Mouse (Mus musculus): ENCODE measurements around the gene 1600002K03Rik.
A peak's percentile ranks its signal among the peaks of the same experiment; 100 is the strongest.
"Not testable (repeated sequence)": the region's sequence is repeated elsewhere in the genome, so short reads cannot be mapped to it uniquely, and the experiment has no call there.

The 1600002K03Rik gene

GRCm38 (mm10) chr10:80154384-80154783, 18.4 kb upstream of the 1600002K03Rik start:
- no peak for DNase-seq (ENCODE audit: inconsistent ontology term)

- DNase-seq (ENCODE audit: inconsistent ontology term) = no peak
Observed at GRCm38 (mm10) chr10:80155277-80155676, 17.5 kb upstream of the 1600002K03Rik start.

DNA sequence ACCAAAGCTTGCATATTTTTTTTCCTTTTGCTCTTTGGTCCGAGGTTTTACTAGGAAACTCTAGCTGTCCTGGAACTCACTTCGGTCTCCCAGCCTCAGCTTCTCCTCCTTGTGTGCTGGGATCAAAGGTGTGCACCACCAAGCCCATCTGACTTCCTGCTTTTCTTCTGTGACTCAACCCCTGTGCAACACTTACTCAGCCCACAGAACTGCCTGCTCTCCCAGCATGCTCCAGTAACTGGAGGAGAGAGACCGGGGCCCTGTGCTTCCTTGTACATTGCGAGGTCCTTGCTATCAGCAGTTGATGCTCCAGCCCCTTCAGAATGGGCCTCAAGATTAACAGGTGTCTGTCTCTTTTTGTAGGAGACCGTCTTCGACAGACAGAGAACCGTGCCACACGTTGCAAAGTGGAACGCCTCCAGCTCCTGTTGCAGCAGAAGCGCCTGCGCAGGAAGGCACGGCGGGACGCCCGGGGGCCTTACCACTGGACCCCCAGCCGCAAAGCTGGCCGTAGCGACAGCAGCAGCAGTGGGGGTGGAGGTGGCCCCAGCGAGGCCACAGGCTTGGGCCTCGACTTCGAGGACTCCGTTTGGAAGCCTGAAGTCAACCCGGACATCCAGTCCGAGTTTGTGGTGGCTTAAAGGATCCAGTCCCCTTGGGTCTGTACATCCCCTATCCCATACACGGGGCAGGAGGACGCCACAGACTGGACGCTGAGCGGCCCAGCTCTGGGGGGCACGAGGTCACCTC, 16.6 kb upstream of the 1600002K03Rik start:
- no peak for DNase-seq (ENCODE audit: inconsistent ontology term)

DNA sequence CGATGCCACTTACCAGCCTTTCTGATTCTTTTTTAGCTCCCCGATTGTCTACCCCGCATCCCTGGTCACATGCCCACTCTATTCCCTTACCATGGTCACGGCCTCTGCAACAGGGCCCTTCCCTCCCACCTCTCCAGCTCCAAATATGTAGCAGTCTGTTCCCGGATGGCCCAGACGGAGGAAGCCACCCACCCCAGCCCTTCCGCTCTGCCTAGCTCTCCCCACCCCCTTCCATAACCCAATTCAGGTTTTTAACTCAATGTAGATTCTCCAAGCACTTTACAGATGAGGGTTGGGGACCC, 16.0 kb upstream of the 1600002K03Rik start:
- no peak for DNase-seq (ENCODE audit: inconsistent ontology term)

DNA sequence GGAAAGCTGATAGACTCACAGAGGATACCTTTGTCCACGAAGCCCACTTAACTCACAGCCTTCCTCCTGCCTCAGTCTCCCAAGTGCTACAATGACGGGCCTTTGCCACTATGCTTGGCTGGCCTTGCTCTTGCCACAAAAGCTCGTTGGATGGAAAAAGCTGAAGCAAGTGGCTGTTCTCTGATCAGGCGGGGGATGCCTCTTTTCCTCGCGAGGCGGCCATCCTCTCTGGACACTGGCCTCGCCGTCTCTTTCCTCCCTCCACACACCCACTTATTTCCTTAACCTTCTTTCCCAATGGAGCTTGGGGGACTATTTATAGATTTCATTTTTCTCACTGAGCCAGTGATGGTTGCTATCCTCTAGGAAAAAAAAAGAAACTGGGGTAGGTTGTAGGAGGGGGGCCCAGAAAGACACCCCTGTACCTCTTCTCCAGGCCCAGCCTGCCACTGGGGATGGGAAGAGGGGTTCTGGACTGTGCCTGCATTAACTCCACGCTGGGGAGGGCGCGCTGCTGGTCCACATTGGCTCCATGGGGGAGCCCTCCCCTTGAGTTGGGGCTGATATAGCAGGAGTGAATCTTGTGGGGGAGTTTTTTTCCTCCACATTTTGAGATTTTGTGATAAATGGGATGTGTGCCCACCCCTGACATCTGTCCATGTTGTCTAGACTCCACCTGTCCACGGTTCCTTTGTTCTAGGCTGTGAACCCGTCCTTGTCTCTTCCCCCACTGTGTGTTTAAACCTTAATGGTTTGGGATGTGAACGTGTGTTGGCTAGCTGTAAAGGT, 15.4 kb upstream of the 1600002K03Rik start:
- DNase-seq (ENCODE audit: inconsistent ontology term) = no peak

DNA sequence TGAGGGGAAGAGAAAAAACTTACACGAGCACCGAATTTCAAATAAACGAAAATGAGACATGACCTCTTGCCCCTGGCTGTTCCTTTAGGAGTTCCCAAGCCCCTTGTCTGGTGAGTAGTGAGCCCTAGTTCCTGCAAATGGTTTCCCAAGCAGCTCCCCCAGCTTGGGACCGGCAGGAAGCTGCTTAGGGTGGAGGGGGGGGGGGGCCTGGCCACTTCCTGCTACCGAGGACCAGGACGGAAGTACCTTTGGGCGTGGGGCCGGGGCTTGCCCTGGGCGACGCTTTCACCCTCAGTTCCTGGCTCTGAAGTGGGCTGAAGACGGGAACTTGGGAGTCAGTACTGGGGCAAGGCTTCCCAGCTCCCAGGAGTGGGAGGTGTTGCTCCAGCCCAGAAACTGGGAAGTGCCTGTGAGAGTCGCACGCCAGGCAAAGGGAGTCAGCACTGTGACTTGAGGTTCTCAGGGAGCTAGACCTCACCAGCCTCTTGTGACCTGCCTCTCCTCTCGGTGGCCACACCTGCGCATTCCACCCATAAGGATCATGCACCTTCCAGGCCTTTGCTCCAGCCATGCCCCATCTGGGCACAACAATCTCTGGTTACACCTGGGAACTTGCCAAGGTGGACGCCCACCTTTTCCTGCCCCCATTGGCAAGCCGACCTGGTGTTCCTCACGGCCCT, 14.3 kb upstream of the 1600002K03Rik start:
- DNase-seq (ENCODE audit: inconsistent ontology term) = peak; percentile 69

DNA sequence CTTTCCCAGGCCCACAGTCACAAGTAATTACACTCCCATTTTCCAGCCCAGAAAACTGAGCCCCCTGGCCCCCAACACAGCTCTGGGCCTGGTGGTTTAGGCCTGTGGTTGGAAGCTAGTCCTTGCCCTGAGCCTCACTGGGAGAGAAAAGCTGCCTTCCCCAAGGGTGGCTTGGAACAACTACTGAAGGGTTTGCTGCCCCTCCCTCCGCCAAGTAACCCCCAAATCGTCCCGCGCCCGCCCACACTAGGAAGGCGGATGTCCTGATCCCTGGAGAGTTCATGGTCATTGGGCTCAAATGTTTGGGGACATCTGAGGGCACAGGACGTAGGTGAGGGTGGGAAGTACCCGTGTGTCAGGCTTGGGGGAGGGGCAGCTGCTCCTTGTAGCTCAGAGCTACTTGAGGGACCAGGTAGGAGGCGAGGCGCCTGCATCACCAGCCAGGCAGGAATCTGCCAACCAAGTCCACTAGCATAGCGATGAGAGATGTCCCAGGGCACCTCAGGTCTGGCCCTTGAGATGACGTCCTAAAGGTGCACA, 13.7 kb upstream of the 1600002K03Rik start:
- no peak for DNase-seq (ENCODE audit: inconsistent ontology term)

GRCm38 (mm10) chr10:80159561-80160454, 12.9 kb upstream of the 1600002K03Rik start:
- peak; percentile 100 for DNase-seq (ENCODE audit: inconsistent ontology term)

- peak; percentile 98 for DNase-seq (ENCODE audit: inconsistent ontology term)
Observed at GRCm38 (mm10) chr10:80160455-80161371, 12.0 kb upstream of the 1600002K03Rik start.

DNA sequence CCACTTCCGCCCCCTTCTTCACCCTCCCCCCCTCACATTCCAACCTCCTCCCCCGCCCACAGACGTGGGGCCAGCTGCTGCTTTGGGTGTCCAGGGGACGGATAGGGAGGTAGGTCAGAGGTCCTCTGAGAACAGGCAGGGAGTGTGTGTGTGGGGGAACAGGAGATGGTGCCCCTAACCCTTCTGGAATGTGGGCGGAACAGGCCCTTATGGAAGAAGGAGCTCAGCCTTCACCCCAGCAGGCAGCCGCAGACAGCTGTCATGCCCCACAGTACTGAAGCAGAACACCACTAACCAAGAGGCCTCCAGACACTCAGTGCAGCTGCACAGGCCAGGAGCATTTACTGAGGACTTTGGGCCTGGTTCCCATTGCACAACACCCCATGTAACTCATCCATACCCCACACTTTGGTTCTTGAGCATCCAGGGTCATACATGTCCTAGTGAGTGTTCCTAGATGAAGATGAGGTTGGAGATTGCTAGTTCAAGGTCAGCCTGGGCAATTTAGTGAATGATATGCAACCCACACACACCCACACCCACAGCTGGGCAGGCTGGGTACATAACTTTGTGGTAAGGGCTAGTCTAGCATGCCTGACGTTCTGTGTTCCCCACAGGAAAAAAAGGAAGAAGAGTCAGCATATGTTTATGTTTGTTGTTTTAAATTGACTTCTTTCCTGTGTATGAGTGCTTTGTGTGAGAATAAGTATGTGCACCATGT, 11.1 kb upstream of the 1600002K03Rik start:
- DNase-seq (ENCODE audit: inconsistent ontology term) = peak; percentile 85

DNA sequence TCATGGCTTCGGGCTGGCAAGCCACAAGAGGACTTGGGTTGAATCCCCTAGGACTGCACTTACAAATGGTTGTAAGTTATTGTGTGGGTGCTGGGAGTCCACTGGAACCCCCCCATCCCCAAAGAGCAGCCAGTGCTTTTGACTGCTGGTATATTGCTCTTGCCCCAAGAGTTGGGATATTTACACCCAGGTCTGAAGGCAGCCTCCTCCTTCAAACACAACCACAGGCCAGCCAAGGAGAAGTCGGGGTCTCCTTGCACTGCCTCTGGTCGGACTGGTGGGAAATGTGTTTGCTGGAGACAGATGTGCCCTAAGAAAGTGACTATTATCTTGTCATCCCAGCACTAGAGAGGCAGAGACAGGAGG, 10.5 kb upstream of the 1600002K03Rik start:
- DNase-seq (ENCODE audit: inconsistent ontology term) = no peak

GRCm38 (mm10) chr10:80162716-80163299, 9.9 kb upstream of the 1600002K03Rik start:
- no peak for DNase-seq (ENCODE audit: inconsistent ontology term)

DNA sequence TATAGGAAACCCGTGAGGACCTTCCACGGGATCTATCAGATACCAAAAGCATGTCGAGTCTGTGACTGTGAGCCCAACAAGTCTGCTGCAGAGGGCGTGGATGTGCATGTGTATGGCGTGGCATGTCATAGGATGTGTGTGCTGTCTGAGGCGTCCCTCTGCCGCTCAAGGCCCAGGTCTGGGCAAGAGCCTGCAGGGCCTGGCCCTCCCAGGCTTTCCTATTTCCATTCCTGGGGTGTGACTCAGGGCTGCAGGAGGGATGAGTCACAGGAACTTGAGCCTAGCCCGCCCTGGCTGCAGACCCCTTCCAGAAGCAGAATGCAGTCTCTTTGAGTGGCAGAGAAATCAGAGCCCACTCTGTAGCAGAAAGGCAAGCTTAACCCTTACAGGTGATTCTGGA, 9.0 kb upstream of the 1600002K03Rik start:
- peak; percentile 91 for DNase-seq (ENCODE audit: inconsistent ontology term)

GRCm38 (mm10) chr10:80164161-80164997, 8.4 kb upstream of the 1600002K03Rik start:
- no peak for DNase-seq (ENCODE audit: inconsistent ontology term)

GRCm38 (mm10) chr10:80164998-80165344, 7.8 kb upstream of the 1600002K03Rik start:
- peak; percentile 91 for DNase-seq (ENCODE audit: inconsistent ontology term)

GRCm38 (mm10) chr10:80165392-80166128, 7.2 kb upstream of the 1600002K03Rik start, which contains the start of gene Cirbp:
Gene Cirbp, plus strand, starts transcription at chr10:80165985.
- DNase-seq (ENCODE audit: inconsistent ontology term) = peak; percentile 77

DNA sequence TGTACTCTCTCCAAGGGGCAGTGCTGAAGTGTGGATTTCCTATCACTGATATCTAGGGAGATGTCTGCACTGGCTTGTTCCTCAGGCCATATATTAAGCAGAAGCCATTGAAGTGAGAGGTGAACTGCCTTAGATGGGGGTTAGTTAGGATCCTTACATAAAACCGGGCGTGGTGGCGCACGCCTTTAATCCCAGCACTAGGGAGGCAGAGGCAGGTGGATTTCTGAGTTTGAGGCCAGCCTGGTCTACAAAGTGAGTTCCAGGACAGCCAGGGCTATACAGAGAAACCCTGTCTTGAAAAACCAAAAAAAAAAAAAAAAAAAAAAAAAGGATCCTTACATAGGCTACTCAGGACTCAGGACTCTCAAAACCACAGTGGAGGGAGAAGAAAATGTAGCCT, 6.6 kb upstream of the 1600002K03Rik start:
- not testable (repeated sequence) for DNase-seq (ENCODE audit: inconsistent ontology term)

All from Muller cell, postnatal 12 days (primary cell).